Mouse (Mus musculus): ENCODE measurements around the gene L3mbtl1. TPM values are rescaled to one million over a fixed set of nuclear protein-coding genes. Genes with fewer than 3 reads are reported as not detected.

Gene L3mbtl1
- polyA plus RNA-seq, 1 experiment: not detected

- TF ChIP-seq POLR2A (IDR thresholded peaks at IDR 0.05; ENCODE audit: low read depth, low read length) (no peak), CTCF (IDR thresholded peaks at IDR 0.05; ENCODE audit: extremely low read depth, insufficient read length, insufficient replicate concordance, low read depth, low read length) (no peak)
- H3K36me3 ChIP-seq (ENCODE audit: control insufficient read depth, insufficient read depth, low read length): no peaks in the 10 kb centered on the region
- 34% methylated on average over 2 of the region's 2 CpGs for WGBS
- H3K4me1 ChIP-seq (ENCODE audit: control insufficient read depth, insufficient read depth, insufficient read length, low read length): no peaks in the 10 kb centered on the region
- H3K27me3 ChIP-seq (ENCODE audit: control insufficient read depth, insufficient read depth, low read length): 0 out of 2 replicates have a peak, but pooled peaks cover 3% of the 10 kb centered on the region
- no peak overlapping the region for H3K4me3 ChIP-seq (ENCODE audit: low read depth, low read length)
- no peak overlapping the region for H3K27ac ChIP-seq (ENCODE audit: insufficient read depth, low read depth, low read length)
These were observed 28.8 kb upstream of the L3mbtl1 start for GRCm38 (mm10) chr2:162914519-162914918.

DNA sequence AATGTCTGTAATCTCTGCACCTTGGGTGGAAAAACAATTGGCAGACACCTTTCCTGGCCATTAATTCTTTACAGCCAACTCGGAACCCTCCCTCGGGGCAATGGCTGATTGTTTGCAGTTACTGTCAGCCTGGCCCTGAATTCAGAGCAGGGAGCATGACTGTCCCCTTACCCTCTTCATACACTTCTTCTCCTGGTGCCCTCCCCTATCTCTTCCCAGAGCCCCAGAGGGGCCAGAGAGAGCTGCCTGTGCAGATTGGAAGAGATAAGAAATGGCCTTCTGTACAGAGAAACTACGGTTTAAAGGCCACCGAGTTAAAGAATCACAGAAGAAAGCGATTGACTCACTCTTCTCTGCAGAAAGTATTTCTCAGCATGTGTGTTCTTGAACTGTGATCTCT lies 23.3 kb upstream of the L3mbtl1 start:
- Histone ChIP-seq H3K36me3 (ENCODE audit: control insufficient read depth, insufficient read depth, low read length) (no peaks in the 10 kb centered on the region), H3K4me3 (ENCODE audit: low read depth, low read length) (no peak overlapping the region), H3K4me1 (ENCODE audit: control insufficient read depth, insufficient read depth, insufficient read length, low read length) (peaks cover 3% of the 10 kb centered on the region; the same call in 1 of the 2 replicates), H3K27me3 (ENCODE audit: control insufficient read depth, insufficient read depth, low read length) (0 out of 2 replicates have a peak, but pooled peaks cover 3% of the 10 kb centered on the region), H3K27ac (ENCODE audit: insufficient read depth, low read depth, low read length) (no peak overlapping the region)
- 16% methylated on average over 5 of the region's 5 CpGs for WGBS
- TF ChIP-seq CTCF (IDR thresholded peaks at IDR 0.05; ENCODE audit: extremely low read depth, insufficient read length, insufficient replicate concordance, low read depth, low read length): no peak
- no peak for TF ChIP-seq POLR2A (IDR thresholded peaks at IDR 0.05; ENCODE audit: low read depth, low read length)

DNA sequence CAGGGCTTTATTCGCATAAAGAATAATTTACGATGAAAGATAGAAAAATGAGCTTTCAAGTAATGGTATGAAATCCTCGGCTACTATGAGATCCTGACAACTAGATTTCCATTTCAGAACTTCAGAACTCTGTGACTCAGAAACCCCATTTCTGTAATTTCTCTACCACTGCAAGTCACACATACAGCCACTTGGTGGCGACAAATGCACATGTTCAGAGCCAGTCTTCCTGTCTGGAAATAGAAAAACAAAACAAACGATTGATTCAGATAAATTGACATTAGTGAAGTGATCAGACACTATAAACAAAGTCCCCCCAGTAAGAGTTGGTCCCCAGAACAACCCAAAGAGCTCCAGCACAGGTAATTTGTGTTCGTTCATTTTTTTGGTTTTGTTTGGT lies 21.1 kb upstream of the L3mbtl1 start:
- H3K27me3 ChIP-seq (ENCODE audit: control insufficient read depth, insufficient read depth, low read length): no peaks in the 10 kb centered on the region
- WGBS: 8% methylated on average over 6 of the region's 6 CpGs

GRCm38 (mm10) chr2:162922834-162923233 lies 20.4 kb upstream of the L3mbtl1 start:
- Histone ChIP-seq H3K4me3 (ENCODE audit: low read depth, low read length) (no peak overlapping the region), H3K27me3 (ENCODE audit: control insufficient read depth, insufficient read depth, low read length) (no peaks in the 10 kb centered on the region), H3K36me3 (ENCODE audit: control insufficient read depth, insufficient read depth, low read length) (no peaks in the 10 kb centered on the region), H3K27ac (ENCODE audit: insufficient read depth, low read depth, low read length) (no peak overlapping the region), H3K4me1 (ENCODE audit: control insufficient read depth, insufficient read depth, insufficient read length, low read length) (peaks cover 3% of the 10 kb centered on the region; the same call in 1 of the 2 replicates)
- TF ChIP-seq POLR2A (IDR thresholded peaks at IDR 0.05; ENCODE audit: low read depth, low read length) (no peak), CTCF (IDR thresholded peaks at IDR 0.05; ENCODE audit: extremely low read depth, insufficient read length, insufficient replicate concordance, low read depth, low read length) (no peak)
- 81% methylated on average over 5 of the region's 5 CpGs for WGBS

More for the DNA sequence above, 21.1 kb upstream of the L3mbtl1 start:
- Histone ChIP-seq H3K4me1 (ENCODE audit: control insufficient read depth, insufficient read depth, insufficient read length, low read length) (peaks cover 3% of the 10 kb centered on the region; the same call in 1 of the 2 replicates), H3K27ac (ENCODE audit: insufficient read depth, low read depth, low read length) (no peak overlapping the region), H3K4me3 (ENCODE audit: low read depth, low read length) (no peak overlapping the region), H3K36me3 (ENCODE audit: control insufficient read depth, insufficient read depth, low read length) (no peaks in the 10 kb centered on the region)
- no peak for TF ChIP-seq CTCF (IDR thresholded peaks at IDR 0.05; ENCODE audit: extremely low read depth, insufficient read length, insufficient replicate concordance, low read depth, low read length)
- no peak for TF ChIP-seq POLR2A (IDR thresholded peaks at IDR 0.05; ENCODE audit: low read depth, low read length)

- H3K27me3 ChIP-seq (ENCODE audit: control insufficient read depth, insufficient read depth, low read length): no peaks in the 10 kb centered on the region
- peaks cover 3% of the 10 kb centered on the region; the same call in 1 of the 2 replicates for H3K4me1 ChIP-seq (ENCODE audit: control insufficient read depth, insufficient read depth, insufficient read length, low read length)
- H3K36me3 ChIP-seq (ENCODE audit: control insufficient read depth, insufficient read depth, low read length): no peaks in the 10 kb centered on the region
- WGBS: 78% methylated on average over 5 of the region's 5 CpGs
- TF ChIP-seq CTCF (IDR thresholded peaks at IDR 0.05; ENCODE audit: extremely low read depth, insufficient read length, insufficient replicate concordance, low read depth, low read length) (no peak), POLR2A (IDR thresholded peaks at IDR 0.05; ENCODE audit: low read depth, low read length) (no peak)
- no peak overlapping the region for H3K27ac ChIP-seq (ENCODE audit: insufficient read depth, low read depth, low read length)
- no peak overlapping the region for H3K4me3 ChIP-seq (ENCODE audit: low read depth, low read length)
These were observed 19.1 kb upstream of the L3mbtl1 start for GRCm38 (mm10) chr2:162924126-162924525.

DNA sequence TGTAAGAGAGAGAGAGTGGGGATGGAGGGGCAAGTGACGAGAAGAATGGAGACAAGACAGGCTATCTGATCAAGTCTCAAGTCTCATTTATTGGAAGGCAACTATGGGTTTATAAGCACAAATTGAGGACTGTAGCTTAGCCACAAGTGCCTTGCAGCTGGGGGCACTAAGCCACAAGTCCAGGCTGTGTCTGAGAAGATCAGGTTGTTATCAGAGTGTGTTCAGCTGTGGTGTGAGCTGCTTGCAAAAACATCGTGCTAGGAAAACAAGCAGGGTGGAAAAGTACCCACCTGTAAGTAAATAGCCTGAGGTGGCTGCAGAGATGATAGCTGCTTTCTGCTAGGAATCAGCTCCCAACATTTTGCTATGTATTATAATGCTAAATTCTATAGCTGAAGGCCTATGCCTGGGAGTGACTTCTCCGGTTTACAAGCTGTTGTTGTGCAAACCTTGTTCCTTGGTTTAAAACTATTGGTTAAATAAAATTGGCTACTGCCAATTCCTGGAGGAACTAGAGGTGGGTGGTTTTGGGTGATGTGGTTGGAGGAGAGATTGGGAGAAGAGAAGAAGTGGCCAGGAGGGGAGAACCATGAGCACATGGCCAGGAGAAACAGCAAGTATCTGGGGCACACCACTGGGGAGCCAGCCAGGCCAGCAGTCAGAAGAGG lies 15.2 kb upstream of the L3mbtl1 start:
- no peak overlapping the region for H3K27ac ChIP-seq (ENCODE audit: insufficient read depth, low read depth, low read length)
- H3K4me3 ChIP-seq (ENCODE audit: low read depth, low read length): no peak overlapping the region
- peaks cover 4% of the 10 kb centered on the region; the same call in 1 of the 2 replicates for H3K4me1 ChIP-seq (ENCODE audit: control insufficient read depth, insufficient read depth, insufficient read length, low read length)
- TF ChIP-seq POLR2A (IDR thresholded peaks at IDR 0.05; ENCODE audit: low read depth, low read length): no peak
- TF ChIP-seq CTCF (IDR thresholded peaks at IDR 0.05; ENCODE audit: extremely low read depth, insufficient read length, insufficient replicate concordance, low read depth, low read length): no peak
- H3K36me3 ChIP-seq (ENCODE audit: control insufficient read depth, insufficient read depth, low read length): peaks cover 2% of the 10 kb centered on the region; the same call in 1 of the 2 replicates
- H3K27me3 ChIP-seq (ENCODE audit: control insufficient read depth, insufficient read depth, low read length): no peaks in the 10 kb centered on the region
- WGBS: 72% methylated on average over 3 of the region's 3 CpGs

- H3K4me1 ChIP-seq (ENCODE audit: control insufficient read depth, insufficient read depth, insufficient read length, low read length): peaks cover 6% of the 10 kb centered on the region; the same call in 1 of the 2 replicates
- no peaks in the 10 kb centered on the region for H3K27me3 ChIP-seq (ENCODE audit: control insufficient read depth, insufficient read depth, low read length)
- H3K27ac ChIP-seq (ENCODE audit: insufficient read depth, low read depth, low read length): no peak overlapping the region
- TF ChIP-seq POLR2A (IDR thresholded peaks at IDR 0.05; ENCODE audit: low read depth, low read length) (no peak), CTCF (IDR thresholded peaks at IDR 0.05; ENCODE audit: extremely low read depth, insufficient read length, insufficient replicate concordance, low read depth, low read length) (no peak)
- peaks cover 17% of the 10 kb centered on the region for H3K36me3 ChIP-seq (ENCODE audit: control insufficient read depth, insufficient read depth, low read length)
- no peak overlapping the region for H3K4me3 ChIP-seq (ENCODE audit: low read depth, low read length)
- WGBS: 61% methylated on average over 3 of the region's 3 CpGs
These were observed 13.6 kb upstream of the L3mbtl1 start for GRCm38 (mm10) chr2:162929704-162930103.
